Mouse (Mus musculus) left cerebral cortex, adult 9 months (tissue): ENCODE measurements around the gene 4833439L19Rik.
"Not testable (repeated sequence)": the region's sequence is repeated elsewhere in the genome, so short reads cannot be mapped to it uniquely, and the experiment has no call there.

Experiments used
- DNase-seq, 2 experiments: peaks; one replicate each; pipeline ENCODE4 v3.0.0; 2022; ENCODE audit warnings: low spot score in 2 of 2

The 4833439L19Rik gene

GRCm38 (mm10) chr13:54565201-54565581 is at the start of gene 4833439L19Rik:
Gene 4833439L19Rik (minus strand): TSS chr13:54565435.
- peak; percentile 77 to 93 for DNase-seq

- DNase-seq, result not testable (repeated sequence)
These were observed 47.9 kb upstream of the 4833439L19Rik start for GRCm38 (mm10) chr13:54613141-54613540.

GRCm38 (mm10) chr13:54610972-54611754 is 45.9 kb upstream of the 4833439L19Rik start, which contains the start of gene Cltb:
Gene Cltb (minus strand): TSS chr13:54611344.
- DNase-seq, result peak; percentile 62 to 89

- no peak for DNase-seq
These were observed 45.4 kb upstream of the 4833439L19Rik start for GRCm38 (mm10) chr13:54610613-54610971.

- DNase-seq, result no peak
These were observed 44.1 kb upstream of the 4833439L19Rik start for GRCm38 (mm10) chr13:54609301-54609700.

GRCm38 (mm10) chr13:54608666-54609065 is 43.4 kb upstream of the 4833439L19Rik start:
- DNase-seq, result peak in 1 of 2 experiments; percentile 41

GRCm38 (mm10) chr13:54608002-54608401 is 42.8 kb upstream of the 4833439L19Rik start:
- no peak for DNase-seq

GRCm38 (mm10) chr13:54607204-54607603 is 42.0 kb upstream of the 4833439L19Rik start:
- DNase-seq, result no peak

GRCm38 (mm10) chr13:54605426-54605825 is 40.2 kb upstream of the 4833439L19Rik start:
- DNase-seq, result no peak

GRCm38 (mm10) chr13:54604221-54604620 is 39.0 kb upstream of the 4833439L19Rik start:
- DNase-seq, result no peak

- DNase-seq, result no peak
These were observed 38.3 kb upstream of the 4833439L19Rik start for GRCm38 (mm10) chr13:54603501-54603900.

- no peak for DNase-seq
These were observed 37.4 kb upstream of the 4833439L19Rik start for GRCm38 (mm10) chr13:54602639-54603111.

GRCm38 (mm10) chr13:54598622-54599143 is 33.4 kb upstream of the 4833439L19Rik start:
- no peak for DNase-seq

GRCm38 (mm10) chr13:54596870-54597269 is 31.6 kb upstream of the 4833439L19Rik start:
- no peak for DNase-seq

- DNase-seq, result no peak
These were observed 31.0 kb upstream of the 4833439L19Rik start for GRCm38 (mm10) chr13:54596107-54596690.

- DNase-seq, result no peak
These were observed 28.4 kb upstream of the 4833439L19Rik start for GRCm38 (mm10) chr13:54593617-54594016.

- peak in 1 of 2 experiments; percentile 33 for DNase-seq
These were observed 26.6 kb upstream of the 4833439L19Rik start for GRCm38 (mm10) chr13:54591776-54592356.

- DNase-seq, result peak; percentile 94 to 98
These were observed 25.0 kb upstream of the 4833439L19Rik start, which contains the start of the genes Nop16 and Higd2a for GRCm38 (mm10) chr13:54589996-54590951. Gene Nop16 (minus strand): TSS chr13:54590090. Gene Higd2a (plus strand): TSS chr13:54590207.

- no peak for DNase-seq
These were observed 24.3 kb upstream of the 4833439L19Rik start for GRCm38 (mm10) chr13:54589414-54589995.

- DNase-seq, result no peak
These were observed 20.6 kb upstream of the 4833439L19Rik start for GRCm38 (mm10) chr13:54585831-54586230.

- no peak for DNase-seq
These were observed 17.6 kb upstream of the 4833439L19Rik start for GRCm38 (mm10) chr13:54582860-54583259.
